Mouse (Mus musculus) kidney, adult 2 months (tissue): ENCODE measurements around the gene Kif3a. TPM values are rescaled to one million over a fixed set of nuclear protein-coding genes. Genes with fewer than 3 reads are reported as not detected.
A peak's percentile ranks its signal among the peaks of the same experiment; 100 is the strongest.

Experiments used
- DNase-seq: peaks from one replicate; pipeline ENCODE4 v3.0.0; 2021
- H3K27ac ChIP-seq: fragments of 200-500 bp; 2 replicates; pipeline ENCODE4 v1.5.1; 2012; ENCODE audit warnings: low read depth, low read length, control low read depth, inconsistent platforms; ENCODE audit not compliant: insufficient read depth
- H3K27me3 ChIP-seq: fragments of 200-500 bp; replicated peaks from 2 replicates; pipeline ENCODE4 v1.6.1; 2012; ENCODE audit warnings: mild to moderate bottlenecking, moderate library complexity, low read length, inconsistent platforms; ENCODE audit not compliant: control insufficient read depth, insufficient read depth
- H3K36me3 ChIP-seq: fragments of 200-500 bp; 2 replicates; pipeline ENCODE4 v1.6.1; 2012; ENCODE audit warnings: mild to moderate bottlenecking, moderate library complexity, low read length, inconsistent platforms; ENCODE audit not compliant: control insufficient read depth, insufficient read depth
- H3K4me1 ChIP-seq: fragments of 200-500 bp; 2 replicates; pipeline ENCODE4 v1.6.1; 2011; ENCODE audit warnings: low read length; ENCODE audit not compliant: control insufficient read depth, insufficient read depth
- H3K4me3 ChIP-seq: fragments of 200-500 bp; 2 replicates; pipeline ENCODE4 v1.5.1; 2011; ENCODE audit warnings: mild to moderate bottlenecking, low read depth, low read length, control low read depth; ENCODE audit not compliant: insufficient read depth
- CTCF ChIP-seq: fragments of 200-500 bp; conservative IDR thresholded peaks from 2 replicates; pipeline ENCODE4 v1.5.1; 2011; ENCODE audit warnings: low read depth, mild to moderate bottlenecking, control low read depth, low read length, moderate library complexity, mixed read lengths; ENCODE audit not compliant: insufficient read depth, insufficient read length
- POLR2A ChIP-seq: fragments of 200-500 bp; IDR thresholded peaks from one replicate; pipeline ENCODE4 v1.6.1; 2011; ENCODE audit warnings: low read depth, low read length, control low read depth
- WGBS: fragments of 180-500 bp; shearing (Covaris S2); methylation state at CpG from one replicate; pipeline ENCODE4 v1.1.7; 2018; 5-methylcytosine and 5-hydroxymethylcytosine counted together
- polyA plus RNA-seq: library from polyadenylated mRNA; depleted of rRNA; stranded (reverse); fragments of >200 nt; gene quantifications from 2 replicates; pipeline ENCODE4 v1.2.3, GENCODE M21; 2012

The Kif3a gene
- polyA plus RNA-seq, 1 experiment = 7.5 TPM

- Histone ChIP-seq H3K27me3 (no peaks in the 10 kb centered on the region), H3K4me3 (no peak overlapping the region), H3K36me3 (no peaks in the 10 kb centered on the region), H3K27ac (no peak overlapping the region), H3K4me1 (peaks cover 14% of the 10 kb centered on the region)
- TF ChIP-seq CTCF (no peak), POLR2A (no peak)
- 95% methylated on average over 3 of the region's 3 CpGs for WGBS
- no peak for DNase-seq
Observed at GRCm38 (mm10) chr11:53522362-53522761, 44.8 kb upstream of the Kif3a start.

GRCm38 (mm10) chr11:53522930-53523329 lies 44.2 kb upstream of the Kif3a start:
- 59% methylated on average over 9 of the region's 9 CpGs for WGBS
- DNase-seq = no peak
- no peaks in the 10 kb centered on the region for H3K36me3 ChIP-seq
- no peaks in the 10 kb centered on the region for H3K27me3 ChIP-seq
- H3K27ac ChIP-seq = no peak overlapping the region
- peaks cover 14% of the 10 kb centered on the region for H3K4me1 ChIP-seq
- TF ChIP-seq CTCF = no peak
- TF ChIP-seq POLR2A = no peak
- no peak overlapping the region for H3K4me3 ChIP-seq

GRCm38 (mm10) chr11:53523545-53524405 lies 43.4 kb upstream of the Kif3a start:
- Histone ChIP-seq H3K36me3 (no peaks in the 10 kb centered on the region), H3K4me3 (no peak overlapping the region), H3K4me1 (peaks cover 14% of the 10 kb centered on the region), H3K27me3 (no peaks in the 10 kb centered on the region), H3K27ac (no peak overlapping the region)
- TF ChIP-seq CTCF (no peak), POLR2A (no peak)
- no peak for DNase-seq
- WGBS = 83% methylated on average over 14 of the region's 14 CpGs

- H3K36me3 ChIP-seq = no peaks in the 10 kb centered on the region
- DNase-seq = no peak
- no peaks in the 10 kb centered on the region for H3K27me3 ChIP-seq
- peak overlapping the region; percentile 53 for H3K27ac ChIP-seq
- WGBS = 81% methylated on average over 6 of the region's 6 CpGs
- TF ChIP-seq CTCF = peak; percentile 53
- TF ChIP-seq POLR2A = no peak
- peaks cover 14% of the 10 kb centered on the region for H3K4me1 ChIP-seq
- H3K4me3 ChIP-seq = no peak overlapping the region
Observed at GRCm38 (mm10) chr11:53524905-53525304, 42.3 kb upstream of the Kif3a start.

GRCm38 (mm10) chr11:53525461-53525860 lies 41.7 kb upstream of the Kif3a start:
- H3K27me3 ChIP-seq = no peaks in the 10 kb centered on the region
- H3K4me1 ChIP-seq = peaks cover 14% of the 10 kb centered on the region
- peak overlapping the region; percentile 53 for H3K27ac ChIP-seq
- H3K4me3 ChIP-seq = no peak overlapping the region
- 46% methylated on average over 4 of the region's 4 CpGs for WGBS
- no peaks in the 10 kb centered on the region for H3K36me3 ChIP-seq
- TF ChIP-seq CTCF (no peak), POLR2A (no peak)
- DNase-seq = peak; percentile 87

- Histone ChIP-seq H3K4me1 (peaks cover 14% of the 10 kb centered on the region), H3K36me3 (no peaks in the 10 kb centered on the region), H3K27me3 (no peaks in the 10 kb centered on the region), H3K27ac (no peak overlapping the region), H3K4me3 (no peak overlapping the region)
- no peak for TF ChIP-seq CTCF
- TF ChIP-seq POLR2A = no peak
- no peak for DNase-seq
- 81% methylated on average over 9 of the region's 9 CpGs for WGBS
Observed at GRCm38 (mm10) chr11:53528397-53529252, 38.6 kb upstream of the Kif3a start.

- no peak overlapping the region for H3K4me3 ChIP-seq
- no peaks in the 10 kb centered on the region for H3K36me3 ChIP-seq
- peak; percentile 47 for DNase-seq
- no peaks in the 10 kb centered on the region for H3K27me3 ChIP-seq
- no peak overlapping the region for H3K27ac ChIP-seq
- TF ChIP-seq CTCF (no peak), POLR2A (no peak)
- peaks cover 14% of the 10 kb centered on the region for H3K4me1 ChIP-seq
- 46% methylated on average over 6 of the region's 6 CpGs for WGBS
Observed at GRCm38 (mm10) chr11:53529253-53529557, 38.0 kb upstream of the Kif3a start.
